Mouse (Mus musculus) effector memory CD4-positive, alpha-beta T cell, adult 7 months (primary cell): ENCODE measurements around the gene Csn2. TPM values are rescaled to one million over a fixed set of nuclear protein-coding genes. Genes with fewer than 3 reads are reported as not detected.

Source experiments
- polyA plus RNA-seq: library from polyadenylated mRNA; unstranded; fragments of 100-300 nt; shearing (Covaris generic); gene quantifications from one replicate; pipeline ENCODE4 v1.2.1, GENCODE M21; 2017

Csn2 gene
- not detected for polyA plus RNA-seq

GRCm38 (mm10) chr5:87699530-87699929, at the start of gene Csn2:
Csn2 (minus strand) TSS chr5:87699630.

GRCm38 (mm10) chr5:87665908-87666307, 33.5 kb downstream of the Csn2 start, which contains the start of gene Csn1s1:
Csn1s1 (plus strand) TSS chr5:87666208.

Other genes starting within 250 kb of the Csn2 start
- gene Ugt2a2, start 217.4 kb downstream of the Csn2 start, polyA plus RNA-seq = not detected
- not detected for gene Gm43638, start 212.8 kb downstream of the Csn2 start, polyA plus RNA-seq
- gene Ugt2a1, start 208.8 kb downstream of the Csn2 start, polyA plus RNA-seq = not detected
- not detected for gene Sult1b1, start 161.4 kb downstream of the Csn2 start, polyA plus RNA-seq
- not detected for gene Sult1d1, start 130.6 kb downstream of the Csn2 start, polyA plus RNA-seq
- gene Sult1e1, start 108.0 kb downstream of the Csn2 start, polyA plus RNA-seq = not detected
- 0.68 TPM for gene Csn1s1, start 33.4 kb downstream of the Csn2 start, polyA plus RNA-seq
- not detected for gene Csn1s2a, start 74.9 kb upstream of the Csn2 start, polyA plus RNA-seq
- gene Csn1s2b, start 108.5 kb upstream of the Csn2 start, polyA plus RNA-seq = not detected
- gene Prr27, start 126.1 kb upstream of the Csn2 start, polyA plus RNA-seq = not detected
- gene Odam, start 185.4 kb upstream of the Csn2 start, polyA plus RNA-seq = not detected
- gene Csn3, start 225.9 kb upstream of the Csn2 start, polyA plus RNA-seq = not detected